Mouse (Mus musculus): ENCODE results near the gene Bcl3.

DNA sequence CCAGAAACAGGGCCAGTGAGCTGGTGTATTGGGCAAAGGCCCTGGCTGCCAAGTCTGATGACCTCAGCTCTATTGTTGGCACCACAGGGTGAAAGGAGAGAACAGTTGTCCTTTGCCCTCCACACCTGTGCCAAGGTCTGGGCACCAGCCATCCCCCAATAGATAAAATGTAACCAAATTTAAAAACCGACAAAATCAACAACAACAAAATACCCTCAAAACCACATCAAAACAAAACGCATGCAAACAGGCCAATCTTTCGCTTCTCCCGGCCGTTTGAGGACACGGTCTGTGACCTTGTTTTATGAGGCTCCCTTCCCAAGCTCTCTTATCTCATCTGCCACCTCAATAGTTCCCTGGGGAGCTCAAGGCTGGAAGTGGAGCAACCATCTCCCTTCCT lies 43.9 kb upstream of the Bcl3 start:
- no peak for TF ChIP-seq POLR2A (IDR thresholded peaks at IDR 0.05; ENCODE audit: borderline replicate concordance, control insufficient read depth, low read depth, low read length)
- TF ChIP-seq CTCF (IDR thresholded peaks at IDR 0.05; ENCODE audit: control insufficient read depth, insufficient read depth, low read length): no peak

Data from bone marrow, adult 2 months (tissue).